Mouse (Mus musculus): ENCODE results near the gene Supt3.

The Supt3 gene

DNA sequence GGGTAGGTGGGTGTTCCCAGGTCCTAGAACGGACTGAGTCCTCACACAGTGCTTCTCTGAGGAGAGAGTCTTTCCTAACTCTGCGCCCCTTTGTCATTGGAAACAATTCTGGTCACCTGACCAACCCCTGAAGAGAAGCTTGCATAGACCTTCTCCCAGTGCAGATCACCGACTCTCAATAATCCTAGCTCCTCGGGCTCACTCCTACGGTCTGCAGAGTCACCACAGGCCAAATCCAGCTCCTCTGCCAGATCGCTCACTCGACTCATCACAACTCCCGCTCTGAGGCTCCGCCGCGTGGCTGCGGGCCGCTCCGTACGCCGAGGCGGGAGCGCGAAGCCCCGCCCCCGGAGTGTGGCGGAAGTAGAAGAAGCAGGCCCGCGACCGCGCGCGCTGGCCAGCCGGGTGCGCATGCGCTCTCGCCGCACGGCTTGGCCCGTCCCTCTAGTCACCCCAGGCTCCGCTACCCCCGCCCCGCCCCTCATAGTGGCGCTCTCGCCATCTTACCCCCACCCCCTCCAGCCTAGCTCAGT, at the start of gene Supt3:
Supt3 (plus strand) TSS at position 415 of the 533 bp plus-strand sequence.
- peak; percentile 97 for DNase-seq

DNA sequence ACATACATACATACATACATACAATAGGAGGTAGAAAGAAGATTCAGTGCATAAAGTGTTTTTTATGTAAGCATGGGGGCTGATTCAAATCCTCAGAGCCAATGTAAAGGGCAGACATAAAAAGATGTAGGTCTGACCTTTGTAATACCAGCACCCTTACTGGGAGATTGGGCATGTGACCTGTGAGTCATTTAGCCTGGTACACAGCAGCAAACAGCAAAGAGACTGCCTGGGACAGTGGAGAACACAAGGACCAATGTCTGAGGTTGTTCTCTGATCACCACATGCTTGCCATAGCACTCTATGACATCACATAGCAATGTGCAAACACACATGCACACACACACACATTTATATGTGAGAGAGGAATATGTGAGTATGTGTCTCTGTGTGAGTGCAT, 49.3 kb upstream of the Supt3 start:
- DNase-seq, result no peak

DNA sequence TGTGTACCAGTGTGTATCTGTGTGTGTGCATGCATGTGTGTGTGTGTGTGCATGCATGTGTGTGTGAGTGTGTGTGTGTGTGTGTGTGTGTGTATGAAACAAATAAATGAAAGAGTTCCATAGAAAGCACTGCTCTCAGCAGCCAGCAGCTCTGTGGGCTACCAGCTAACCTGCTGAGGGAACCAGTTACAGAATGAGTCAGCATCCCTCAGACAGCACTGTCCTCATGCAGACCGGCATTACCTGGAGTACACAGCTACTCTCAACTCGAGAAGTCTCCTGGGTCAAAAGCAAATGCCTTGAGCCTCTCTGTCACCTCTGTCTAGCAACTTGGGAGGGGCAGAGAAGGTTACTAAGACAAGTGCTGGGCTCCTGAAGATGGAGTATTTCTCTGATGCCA, 48.5 kb upstream of the Supt3 start:
- no peak for DNase-seq

DNA sequence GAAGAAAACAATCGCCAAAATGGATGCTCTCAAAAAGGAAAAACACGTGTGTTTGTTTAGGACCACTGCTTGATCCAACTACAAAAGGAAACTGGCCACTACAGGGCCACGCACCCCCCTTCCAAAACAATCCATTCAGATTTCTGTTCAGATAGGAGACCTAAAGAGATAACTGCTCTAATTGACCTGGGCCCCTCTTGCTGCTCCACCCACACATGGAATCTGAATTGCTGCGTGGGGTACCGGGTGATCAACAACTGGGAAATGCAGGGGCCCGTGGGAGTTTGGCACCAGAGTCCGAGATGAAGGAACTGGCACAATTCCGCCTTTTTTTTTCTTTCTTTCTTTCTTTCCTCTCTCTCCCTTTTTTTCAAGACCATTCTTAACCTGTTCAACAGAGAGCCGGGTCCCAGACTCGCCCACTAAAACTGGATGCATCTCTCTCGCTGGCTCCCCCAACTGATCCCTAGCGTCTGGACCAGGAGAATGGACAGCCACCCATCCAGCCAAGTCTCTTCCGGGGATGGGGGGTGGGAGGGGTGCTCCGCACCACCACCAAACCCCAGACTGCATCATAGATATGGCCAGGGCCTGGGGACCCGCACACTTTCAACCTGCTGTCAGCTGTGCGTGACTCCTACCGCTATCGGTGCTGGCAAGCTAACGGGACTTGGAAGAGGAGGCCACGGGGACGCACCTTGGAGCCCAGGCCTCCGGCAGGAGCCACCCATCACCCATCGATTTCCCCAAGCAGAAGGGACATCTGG, 43.2 kb upstream of the Supt3 start:
- DNase-seq, result no peak

DNA sequence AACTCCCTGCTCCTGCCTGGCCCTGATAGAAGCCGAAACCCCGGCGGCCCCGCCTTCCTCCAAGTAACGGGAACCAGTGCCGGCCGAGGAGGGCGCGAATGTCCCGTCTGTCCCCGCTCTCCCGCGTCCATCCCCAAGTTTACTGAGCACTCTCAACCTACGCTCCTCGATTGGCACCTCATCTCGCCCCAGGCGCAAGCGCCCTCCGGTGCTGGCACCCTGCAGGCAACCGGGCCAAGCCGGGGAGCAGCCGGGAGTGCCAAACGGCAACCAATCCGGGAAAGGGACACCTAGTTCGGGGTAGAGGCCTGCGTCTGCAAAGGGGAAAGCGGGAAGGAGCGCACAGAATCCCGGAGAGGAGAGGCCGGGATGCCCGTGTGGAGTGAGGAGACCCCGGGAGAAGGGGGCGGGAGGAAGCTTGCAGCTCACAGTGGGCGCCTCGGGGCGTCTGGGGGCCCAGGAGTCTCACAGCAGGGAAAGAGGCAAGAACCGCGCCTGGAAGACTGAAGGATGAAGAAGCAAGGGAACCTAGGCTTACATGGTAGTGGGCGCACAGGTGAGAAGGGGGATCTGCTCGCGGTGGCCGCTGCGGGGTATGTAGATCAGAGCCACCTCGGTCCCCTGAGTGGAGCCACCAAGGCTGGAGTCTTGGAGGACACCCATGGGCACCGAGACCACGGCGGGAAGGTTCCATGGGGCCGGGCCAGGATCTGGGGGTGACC, 42.3 kb upstream of the Supt3 start:
- peak; percentile 46 for DNase-seq

DNA sequence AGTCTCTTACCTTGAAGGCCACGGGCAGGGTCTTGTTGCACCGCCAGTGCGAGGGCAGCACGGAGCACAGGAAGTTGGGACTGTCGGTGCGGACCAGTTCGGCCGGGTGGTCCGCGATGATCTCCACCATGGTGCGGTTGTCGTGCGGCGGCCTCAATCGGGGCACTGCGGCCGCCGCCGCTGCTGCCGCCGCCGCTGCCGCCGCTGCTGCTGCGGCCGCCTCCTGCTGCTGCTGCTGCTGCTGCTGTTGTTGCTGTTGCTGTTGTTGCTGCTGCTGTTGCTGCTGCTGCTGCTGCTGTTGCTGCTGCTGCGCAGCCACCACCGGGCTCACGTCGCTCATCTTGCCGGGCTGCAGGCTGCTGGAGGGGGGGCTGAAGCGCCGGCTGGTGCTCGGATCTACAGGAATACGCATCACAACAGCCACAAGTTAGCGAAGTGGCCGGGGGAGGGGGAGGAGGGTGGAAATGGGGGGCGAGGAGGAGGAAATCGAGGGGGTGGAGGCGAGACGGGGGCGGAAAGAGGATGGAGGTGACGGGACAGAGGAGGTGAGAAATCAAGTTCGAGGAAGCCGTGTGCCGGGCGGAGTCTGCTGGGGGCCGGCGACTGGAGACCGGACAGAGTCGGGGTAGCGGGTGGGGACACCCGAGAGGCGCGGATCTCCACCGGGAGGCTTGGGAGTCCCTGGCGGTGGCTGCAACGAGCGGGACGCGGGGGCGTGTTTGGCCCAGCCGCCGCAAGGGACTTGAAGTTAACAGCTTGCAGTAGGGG, 41.5 kb upstream of the Supt3 start:
- peak; percentile 67 for DNase-seq

DNA sequence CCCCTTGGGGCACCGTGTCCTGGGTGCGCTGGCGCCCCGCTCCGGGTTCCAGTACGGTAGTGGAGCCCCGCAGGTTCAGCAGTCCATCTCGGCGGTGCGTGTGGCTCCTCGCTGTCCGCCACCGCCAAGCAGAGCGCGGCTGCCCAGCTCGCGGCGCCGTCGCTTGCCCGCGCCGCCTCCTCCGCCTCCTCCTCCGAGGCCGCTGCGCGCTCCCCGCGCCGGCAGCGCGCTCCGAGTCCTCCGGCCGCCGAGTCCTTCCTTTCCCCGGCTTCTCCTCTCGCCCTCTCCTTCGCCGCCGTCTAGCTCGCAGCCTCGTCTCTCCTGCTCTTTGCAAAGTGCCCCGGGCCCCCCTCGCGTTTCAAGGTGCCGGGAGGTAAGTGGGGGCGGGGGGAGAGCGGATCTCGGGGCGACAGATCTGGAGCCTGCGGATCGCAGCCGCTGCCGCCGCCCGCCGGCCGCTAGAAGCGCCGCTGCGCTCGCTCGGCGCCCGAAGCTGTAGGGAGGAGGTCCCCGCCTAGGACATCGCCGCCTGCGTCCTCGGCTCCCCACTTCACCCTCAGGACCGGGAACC, 40.9 kb upstream of the Supt3 start:
- peak; percentile 77 for DNase-seq

DNA sequence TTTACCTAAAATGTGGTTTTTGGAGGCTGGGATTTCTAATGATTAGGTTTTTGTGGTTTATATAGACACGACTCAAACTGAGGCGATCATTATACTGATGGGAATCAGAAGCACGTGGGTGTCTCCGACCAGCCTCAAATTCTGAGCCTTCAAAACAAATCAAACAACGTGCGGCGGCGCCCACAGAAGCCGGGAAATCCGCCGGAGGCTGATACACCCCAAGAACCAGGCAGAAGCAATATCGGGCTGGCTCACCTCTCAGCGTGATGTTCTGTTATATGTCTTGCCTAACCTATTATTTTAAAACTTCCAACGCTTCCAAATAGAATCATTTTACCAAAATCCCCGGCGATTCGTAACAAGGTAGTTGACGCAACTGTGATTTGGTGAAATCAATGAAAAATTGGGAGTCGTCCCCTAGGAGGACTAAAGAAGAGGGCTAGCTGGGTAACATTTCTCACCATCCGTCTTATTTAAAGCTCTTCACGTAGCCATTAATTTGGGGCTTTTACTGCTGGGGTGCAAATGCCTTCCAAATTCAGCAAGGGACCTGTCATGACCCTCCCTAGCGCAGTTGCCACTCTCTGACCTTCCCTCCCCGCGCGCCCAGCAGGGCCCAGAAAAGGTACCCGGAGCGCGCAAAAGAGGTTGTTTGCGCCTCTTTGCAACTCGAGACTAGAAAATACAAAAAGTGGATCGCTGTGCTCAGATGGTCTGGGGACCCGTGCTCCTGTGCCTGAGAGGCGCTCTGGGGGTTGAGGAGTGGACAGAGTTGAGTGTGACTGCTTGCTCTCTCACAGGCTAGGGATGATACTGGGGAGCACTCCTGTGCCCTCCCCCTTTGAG, 39.5 kb upstream of the Supt3 start:
- peak; percentile 42 for DNase-seq

DNA sequence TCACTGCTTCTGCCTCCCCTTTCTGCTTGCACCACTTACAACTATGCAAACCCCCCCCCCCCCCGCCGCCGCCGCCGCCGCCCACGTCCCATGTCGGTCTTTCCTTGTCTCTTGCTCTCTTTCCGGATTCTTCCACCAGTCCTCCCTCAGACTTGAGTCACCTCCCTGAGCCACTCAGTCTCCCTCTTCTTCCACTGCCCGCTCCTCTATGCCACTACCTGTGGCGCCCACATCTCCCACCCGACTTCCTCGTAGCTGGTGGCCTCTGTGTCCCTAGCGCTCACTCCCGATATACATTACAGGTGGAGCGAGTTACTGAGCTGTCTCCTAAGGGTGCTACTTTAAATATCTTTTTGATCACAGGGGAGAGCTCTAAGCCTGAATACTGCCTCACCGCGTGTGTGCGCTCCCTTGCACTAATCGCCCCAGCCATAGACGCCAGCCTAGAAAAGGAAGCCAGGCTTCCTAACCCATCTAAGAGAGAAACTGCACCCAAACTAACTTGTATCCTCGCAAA, 38.8 kb upstream of the Supt3 start:
- no peak for DNase-seq

DNA sequence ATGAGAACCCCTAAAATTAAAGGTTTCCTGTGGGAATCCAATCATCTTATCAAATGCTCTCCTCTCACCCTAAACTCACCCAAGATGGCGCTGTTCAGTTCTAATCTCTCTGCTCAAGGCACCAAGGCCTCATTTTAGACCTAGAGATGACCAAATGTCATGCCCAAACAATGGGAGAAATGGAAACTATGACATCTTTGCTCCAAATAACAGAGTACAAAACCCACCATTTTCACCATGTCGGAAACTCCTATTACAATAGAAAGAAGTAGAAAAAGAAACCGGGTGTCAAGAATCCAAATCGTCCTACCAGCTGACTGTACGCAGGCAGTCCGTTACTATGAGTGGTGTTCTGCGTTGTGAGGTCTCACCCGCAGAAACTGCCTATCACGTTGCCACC, 34.7 kb upstream of the Supt3 start:
- DNase-seq, result no peak

DNA sequence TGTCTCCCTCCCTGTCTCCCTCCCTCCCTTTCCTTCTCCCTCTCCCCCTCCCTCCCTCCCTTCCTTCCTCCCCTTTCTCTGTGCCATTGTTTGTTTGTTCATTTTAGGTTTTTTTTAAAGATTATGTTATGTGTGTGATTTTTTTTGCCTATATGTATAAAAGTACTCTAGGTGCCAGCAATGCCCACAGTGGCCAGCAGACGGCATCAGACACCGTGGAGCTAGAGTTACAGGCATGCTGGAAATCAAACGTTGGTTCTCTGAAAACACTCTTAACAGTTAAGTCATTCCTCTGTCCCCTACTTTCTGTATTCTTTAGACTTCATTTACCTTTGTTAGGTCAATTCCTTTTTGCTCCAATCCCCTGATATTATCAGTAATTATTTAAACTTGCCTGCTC, 33.2 kb upstream of the Supt3 start:
- DNase-seq, result no peak

DNA sequence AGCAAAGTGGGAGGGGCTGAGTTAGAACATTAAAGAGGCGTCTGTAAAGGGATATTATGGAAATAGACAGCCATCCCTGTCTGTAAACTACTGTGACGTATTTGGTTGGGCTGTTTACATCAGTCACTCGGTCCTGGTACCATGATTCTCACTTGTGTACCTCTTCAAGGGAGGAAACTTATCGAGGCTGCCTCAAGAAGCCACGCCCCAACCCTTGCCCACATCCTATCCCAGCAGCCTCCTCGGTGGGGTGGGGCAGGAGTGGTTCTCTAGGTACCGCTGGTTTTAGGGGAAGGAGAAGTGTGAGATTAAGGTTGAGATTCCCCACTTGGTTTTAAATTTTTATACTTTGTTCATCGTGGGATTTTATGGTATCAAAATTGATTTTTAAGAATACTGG, 31.6 kb upstream of the Supt3 start:
- DNase-seq, result no peak

DNA sequence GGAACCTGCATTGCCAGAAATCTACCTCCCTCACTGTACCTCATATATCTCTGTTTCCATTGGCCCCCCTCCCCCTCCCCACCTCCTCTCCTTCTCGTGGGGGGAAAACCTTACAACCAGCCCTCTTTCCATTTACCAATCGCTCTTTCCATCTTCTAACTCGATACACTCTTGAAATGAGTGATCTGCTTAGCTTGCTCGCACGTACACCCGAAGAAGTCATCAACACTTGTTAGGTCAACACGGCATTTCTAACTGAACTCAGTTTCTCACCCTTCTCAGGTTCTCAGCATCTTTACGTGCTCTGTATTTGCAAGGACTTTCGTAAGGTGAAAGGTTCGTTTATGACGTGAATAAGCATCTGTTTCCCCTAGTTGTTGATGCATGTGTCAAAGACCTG, 10.6 kb upstream of the Supt3 start:
- DNase-seq, result no peak

DNA sequence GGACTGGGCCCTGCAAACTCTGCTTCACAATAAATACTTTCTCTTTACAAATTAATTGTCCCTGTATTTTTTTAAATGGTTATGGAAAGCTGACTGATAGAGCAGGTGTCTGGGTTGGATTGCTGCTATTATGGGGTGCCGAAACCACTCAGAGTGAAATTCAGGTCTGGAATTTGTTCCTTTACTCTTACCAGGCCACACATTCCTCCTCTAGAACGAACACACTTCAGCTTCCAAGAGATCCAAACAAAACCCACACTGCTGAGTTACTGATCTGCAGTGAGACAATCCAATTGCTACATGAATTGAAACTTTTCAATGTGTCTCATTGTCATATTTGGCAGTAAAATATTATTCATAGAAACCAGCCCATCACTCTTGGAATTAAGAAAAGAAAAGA, 10.0 kb upstream of the Supt3 start:
- no peak for DNase-seq

DNA sequence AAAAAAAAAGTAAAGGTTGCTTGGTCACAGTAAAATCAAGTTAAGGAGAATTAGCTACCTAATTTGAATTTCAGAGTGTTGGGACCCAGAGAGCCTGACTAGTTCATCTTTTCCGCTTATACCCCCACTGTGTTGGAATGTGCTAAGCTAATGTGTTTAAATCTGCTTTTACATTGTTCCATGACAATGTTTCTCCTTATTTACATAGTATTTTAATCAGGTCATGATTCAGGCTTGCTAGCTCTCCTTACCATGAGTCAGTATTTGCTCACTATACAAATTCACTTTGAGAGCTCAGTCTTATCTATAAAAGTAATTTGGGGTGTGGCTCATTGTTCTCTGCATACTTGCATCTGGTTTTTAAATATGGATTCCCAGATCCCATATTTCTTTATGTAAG, 9.6 kb upstream of the Supt3 start:
- no peak for DNase-seq

DNA sequence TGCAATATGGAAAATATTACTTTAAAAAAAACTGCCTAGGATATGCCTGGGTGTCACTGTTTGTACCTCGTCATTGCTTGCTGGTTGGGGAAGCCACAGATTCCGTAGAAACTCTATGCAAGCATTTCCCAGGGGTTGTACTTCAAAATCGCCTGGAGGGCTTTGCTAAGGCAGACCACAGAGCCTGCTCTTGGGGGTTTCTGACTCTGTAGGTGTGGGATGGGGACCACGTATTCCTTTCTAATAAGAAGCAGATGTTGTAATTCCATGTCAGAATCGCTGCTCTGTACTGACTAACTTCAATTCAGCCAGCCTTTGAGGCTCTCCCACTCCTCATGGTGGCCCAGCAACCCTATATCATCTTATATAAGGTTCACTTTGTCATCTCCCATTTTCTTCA, 8.4 kb upstream of the Supt3 start:
- DNase-seq, result no peak

DNA sequence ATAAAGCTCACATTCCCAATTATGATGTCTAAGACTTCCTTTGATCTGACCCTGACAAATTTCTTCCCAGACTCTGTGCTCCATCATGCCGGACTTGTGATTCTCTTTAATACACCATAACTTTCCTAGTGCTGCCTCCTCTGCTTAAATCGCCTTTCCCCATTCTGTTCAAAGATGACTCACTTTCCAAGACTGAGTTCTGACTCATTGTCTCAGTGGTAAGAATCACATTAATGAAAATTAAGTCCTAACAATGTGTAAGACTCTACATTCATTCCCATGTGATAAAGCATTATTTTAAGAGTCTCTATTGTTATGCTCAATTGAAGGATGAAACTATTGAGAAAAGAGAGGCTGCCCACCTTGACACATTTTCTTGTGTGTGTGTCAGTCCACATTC, 6.1 kb upstream of the Supt3 start:
- DNase-seq, result no peak

DNA sequence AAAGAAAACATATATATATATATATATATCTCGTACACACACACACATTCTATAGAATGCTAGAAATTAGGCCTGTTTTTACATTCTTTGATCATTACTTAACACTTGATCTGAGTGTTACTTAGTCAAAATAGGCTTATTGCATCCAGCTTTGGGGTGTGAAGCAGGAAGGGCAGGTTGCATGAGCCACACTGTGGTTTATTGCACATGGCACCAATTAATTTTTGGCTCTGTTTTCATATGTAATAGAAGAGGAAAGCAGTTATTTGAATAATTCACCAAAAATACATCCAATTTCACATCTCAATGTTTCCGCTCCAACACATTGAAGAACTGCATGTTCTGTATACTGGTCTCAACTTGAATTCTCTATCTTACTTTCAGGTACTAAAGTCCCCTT, 4.4 kb upstream of the Supt3 start:
- DNase-seq, result no peak

DNA sequence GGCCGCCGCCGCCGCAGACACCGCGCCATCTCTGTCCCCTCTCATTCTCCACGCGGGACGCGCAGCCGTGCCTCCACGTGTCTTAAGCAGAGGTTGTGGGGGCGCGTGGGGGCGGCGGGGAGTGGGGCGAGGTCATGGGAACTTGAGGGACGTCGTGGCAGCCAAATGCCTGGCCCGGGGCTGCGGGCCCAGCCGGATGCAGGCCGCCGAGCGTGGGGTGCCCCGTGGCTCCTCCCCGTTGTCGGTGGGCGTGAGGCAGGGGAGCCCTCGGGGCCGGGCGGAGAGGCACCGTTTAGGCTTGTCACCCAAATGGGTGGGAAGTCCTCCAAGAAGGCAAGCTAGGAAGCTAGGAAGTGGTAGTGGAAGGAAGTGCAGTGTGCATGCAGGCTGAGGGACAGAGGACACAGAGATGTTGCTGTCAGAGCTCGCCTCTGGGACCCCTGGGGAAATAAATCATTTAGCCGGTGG, 419 bp downstream of the Supt3 start:
- DNase-seq, result peak; percentile 84

DNA sequence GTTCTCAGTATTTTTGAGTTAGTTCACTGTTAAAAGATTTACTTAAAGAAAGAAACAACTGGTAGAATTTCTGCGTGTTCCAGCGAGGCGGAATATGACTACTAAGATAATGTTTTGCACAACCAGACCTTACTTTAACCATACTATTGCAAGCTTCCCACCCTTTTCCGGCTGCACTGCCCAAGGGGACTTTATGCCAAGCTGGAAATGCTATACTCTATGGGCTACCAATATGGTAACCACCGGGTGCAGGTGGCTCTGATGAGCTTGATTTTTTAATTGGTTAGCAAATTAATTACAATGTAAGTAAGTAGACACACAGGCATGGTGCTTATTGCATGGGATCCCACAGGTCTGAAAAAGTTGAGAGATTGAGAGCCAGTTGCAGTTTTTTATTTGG, 1.2 kb downstream of the Supt3 start:
- no peak for DNase-seq

DNA sequence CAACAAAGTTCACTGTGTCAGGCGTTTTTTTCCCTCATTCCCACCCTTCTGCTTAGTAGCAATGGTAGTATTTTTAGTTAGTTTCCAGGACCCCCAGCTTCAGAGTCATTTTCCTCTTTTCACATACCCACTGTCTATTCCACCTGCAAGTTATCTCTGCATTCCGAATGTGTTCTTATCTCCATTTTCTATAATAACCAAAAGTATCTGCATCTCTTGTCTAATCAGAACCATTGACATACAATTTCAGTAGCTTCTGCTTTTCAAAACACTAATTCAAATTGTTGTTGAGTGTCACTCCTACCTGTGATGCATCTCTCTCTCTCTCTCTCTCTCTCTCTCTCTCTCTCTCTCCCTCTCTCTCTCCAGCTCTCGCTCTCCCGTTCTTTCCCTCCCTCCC, 3.4 kb downstream of the Supt3 start:
- no peak for DNase-seq

DNA sequence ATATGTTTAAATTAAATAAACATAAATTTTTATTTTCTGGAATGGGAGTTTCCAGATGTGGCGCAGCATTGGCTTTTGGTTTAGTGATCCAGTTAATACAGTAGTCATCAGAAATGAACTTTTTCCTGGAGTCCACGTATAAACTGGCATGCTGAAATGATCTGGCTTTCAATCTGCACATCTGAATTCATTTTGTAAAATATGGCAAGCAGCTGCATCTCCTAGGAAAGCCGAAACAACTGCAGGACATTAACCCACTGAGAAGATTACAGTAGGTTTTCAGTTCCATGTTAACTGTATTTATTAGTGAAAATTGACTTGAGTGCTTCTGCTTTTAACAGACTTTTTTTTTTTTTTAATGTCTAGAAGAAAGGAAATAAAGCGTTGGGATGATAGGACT, 5.4 kb downstream of the Supt3 start:
- no peak for DNase-seq

Measured in thymus, postnatal 25 days (tissue).